Mouse (Mus musculus): ENCODE results near the gene Sgsm2.

- no peak for TF ChIP-seq CTCF (IDR thresholded peaks at IDR 0.05; ENCODE audit: low read depth, low read length)
- TF ChIP-seq POLR2A (IDR thresholded peaks at IDR 0.05; ENCODE audit: borderline replicate concordance, low read depth, low read length), result no peak
Measured at GRCm38 (mm10) chr11:74811538-74811937, 85.3 kb downstream of the Sgsm2 start.
